ENCODE assay signal across 9 mouse cellular contexts in genomic region chr5:36958837-36959236, GRCm38 (mm10). TPM values are rescaled to one million over a fixed set of nuclear protein-coding genes. Genes with fewer than 3 reads are reported as not detected.
A peak's percentile ranks its signal among the peaks of the same experiment; 100 is the strongest.
DNase-seq lines count a peak whose midpoint lies in the region; ATAC-seq and TF ChIP-seq lines count a peak whose summit lies in the region.
"Had no signal": no experiment of that assay in that cellular context is flagged by ENCODE, and none has a peak within 500 bp of the region (broad histone marks: within the 10 kb centered on the region; RNA-seq: fewer than 3 reads in every experiment).

No protein-coding gene starts in this region.

- H3K27ac ChIP-seq in kidney, adult 2 months (ENCODE audit: insufficient read depth, low read depth, low read length): no peak overlapping the region
- H3K27ac ChIP-seq in kidney, embryonic 14.5 days (ENCODE audit: low read depth, low read length): no peak overlapping the region
- no peak overlapping the region for H3K27ac ChIP-seq in embryonic facial prominence, embryonic 14.5 days (replicated peaks; ENCODE audit: low read depth, low read length)
- no peak overlapping the region for H3K27ac ChIP-seq in hindbrain, embryonic 11.5 days (ENCODE audit: low read depth, low read length)
- H3K27ac ChIP-seq in stomach, postnatal 0 days (replicated peaks): no peak overlapping the region
- H3K27ac ChIP-seq: embryonic facial prominence, embryonic 13.5 days had no signal

- intact Hi-C loops in left cerebral cortex, postnatal 10 days (cut with DNase I): loop anchor here (2.0 to 5.0 kb wide), 3 partner anchors 42 to 148 kb away; no protein-coding TSS in a partner anchor

- TF ChIP-seq CTCF in kidney, adult 2 months (conservative IDR thresholded peaks at IDR 0.05; ENCODE audit: insufficient read depth, insufficient read length, low read depth, low read length): peak; percentile 84
- peak; percentile 83 for TF ChIP-seq CTCF in stomach, postnatal 0 days (IDR thresholded peaks at IDR 0.05; ENCODE audit: low read depth)

- 29% methylated on average over 5 of the region's 5 CpGs for WGBS in kidney, adult 2 months
- 31% methylated on average over 5 of the region's 5 CpGs for WGBS in kidney, embryonic 14.5 days
- 29% methylated on average over 5 of the region's 5 CpGs for WGBS in embryonic facial prominence, embryonic 14.5 days
- WGBS in hindbrain, embryonic 11.5 days: 39% methylated on average over 5 of the region's 5 CpGs
- 33% methylated on average over 5 of the region's 5 CpGs for WGBS in stomach, postnatal 0 days

- TF ChIP-seq POLR2A in kidney, adult 2 months (IDR thresholded peaks at IDR 0.05; ENCODE audit: low read depth, low read length): no peak

- no peak overlapping the region for H3K9ac ChIP-seq in kidney, embryonic 14.5 days (ENCODE audit: low read depth, low read length)
- no peak overlapping the region for H3K9ac ChIP-seq in embryonic facial prominence, embryonic 14.5 days (ENCODE audit: low read depth, low read length)
- no peak overlapping the region for H3K9ac ChIP-seq in hindbrain, embryonic 11.5 days (ENCODE audit: low read depth, low read length)
- no peak overlapping the region for H3K9ac ChIP-seq in stomach, postnatal 0 days (ENCODE audit: low read length)
- H3K9ac ChIP-seq: embryonic facial prominence, embryonic 13.5 days had no signal

- no peaks in the 10 kb centered on the region for H3K4me1 ChIP-seq in kidney, adult 2 months (ENCODE audit: control insufficient read depth, insufficient read depth, low read length)
- no peaks in the 10 kb centered on the region for H3K4me1 ChIP-seq in kidney, embryonic 14.5 days (ENCODE audit: control insufficient read depth, insufficient read depth, low read length)
- no peaks in the 10 kb centered on the region for H3K4me1 ChIP-seq in embryonic facial prominence, embryonic 14.5 days (ENCODE audit: control insufficient read depth, insufficient read depth, low read length)
- no peaks in the 10 kb centered on the region; the same call in 1 of the 2 replicates for H3K4me1 ChIP-seq in hindbrain, embryonic 11.5 days (replicated peaks; ENCODE audit: control insufficient read depth, insufficient read depth, low read length)
- no peaks in the 10 kb centered on the region for H3K4me1 ChIP-seq in stomach, postnatal 0 days (replicated peaks; ENCODE audit: control insufficient read depth, insufficient read depth)
- H3K4me1 ChIP-seq: embryonic facial prominence, embryonic 13.5 days had no signal

- no peak overlapping the region for H3K4me2 ChIP-seq in kidney, embryonic 14.5 days (replicated peaks; ENCODE audit: low read depth, low read length)
- no peak overlapping the region for H3K4me2 ChIP-seq in embryonic facial prominence, embryonic 14.5 days (ENCODE audit: low read depth, low read length)
- H3K4me2 ChIP-seq in hindbrain, embryonic 11.5 days (replicated peaks; ENCODE audit: low read depth, low read length): no peak overlapping the region
- no peak overlapping the region for H3K4me2 ChIP-seq in stomach, postnatal 0 days (replicated peaks; ENCODE audit: low read depth)
- H3K4me2 ChIP-seq: embryonic facial prominence, embryonic 13.5 days had no signal

- H3K4me3 ChIP-seq in kidney, adult 2 months (ENCODE audit: insufficient read depth, low read depth, low read length): no peak overlapping the region
- no peak overlapping the region for H3K4me3 ChIP-seq in kidney, embryonic 14.5 days (ENCODE audit: low read length)
- H3K4me3 ChIP-seq in embryonic facial prominence, embryonic 14.5 days (ENCODE audit: low read depth, low read length): no peak overlapping the region
- H3K4me3 ChIP-seq in hindbrain, embryonic 11.5 days (ENCODE audit: low read depth, low read length): no peak overlapping the region
- no peak overlapping the region for H3K4me3 ChIP-seq in stomach, postnatal 0 days (ENCODE audit: low read depth, low read length)
- H3K4me3 ChIP-seq: embryonic facial prominence, embryonic 13.5 days had no signal

- H3K36me3 ChIP-seq in kidney, adult 2 months (ENCODE audit: control insufficient read depth, insufficient read depth, low read length): no peaks in the 10 kb centered on the region
- H3K36me3 ChIP-seq in kidney, embryonic 14.5 days (ENCODE audit: control insufficient read depth, insufficient read depth, low read length): no peaks in the 10 kb centered on the region
- H3K36me3 ChIP-seq in embryonic facial prominence, embryonic 14.5 days (ENCODE audit: control insufficient read depth, insufficient read depth, low read length): no peaks in the 10 kb centered on the region
- no peaks in the 10 kb centered on the region for H3K36me3 ChIP-seq in hindbrain, embryonic 11.5 days (ENCODE audit: control insufficient read depth, insufficient read depth, low read length)
- no peaks in the 10 kb centered on the region for H3K36me3 ChIP-seq in stomach, postnatal 0 days (ENCODE audit: control insufficient read depth, insufficient read depth, low read length)
- H3K36me3 ChIP-seq: embryonic facial prominence, embryonic 13.5 days had no signal

- H3K27me3 ChIP-seq in kidney, adult 2 months (replicated peaks; ENCODE audit: control insufficient read depth, insufficient read depth, low read length): no peaks in the 10 kb centered on the region
- H3K27me3 ChIP-seq in kidney, embryonic 14.5 days (ENCODE audit: control insufficient read depth, insufficient read depth, low read length): no peaks in the 10 kb centered on the region
- H3K27me3 ChIP-seq in embryonic facial prominence, embryonic 14.5 days (replicated peaks; ENCODE audit: control insufficient read depth, insufficient read depth, low read length): no peaks in the 10 kb centered on the region
- no peaks in the 10 kb centered on the region for H3K27me3 ChIP-seq in hindbrain, embryonic 11.5 days (ENCODE audit: control insufficient read depth, insufficient read depth, low read length)
- no peaks in the 10 kb centered on the region for H3K27me3 ChIP-seq in stomach, postnatal 0 days (ENCODE audit: control insufficient read depth, insufficient read depth, low read length)
- H3K27me3 ChIP-seq: embryonic facial prominence, embryonic 13.5 days had no signal

- ATAC-seq in kidney, embryonic 14.5 days (ENCODE audit: low FRiP score, low TSS enrichment): no peak
- no peak for ATAC-seq in embryonic facial prominence, embryonic 14.5 days (ENCODE audit: low read depth)
- ATAC-seq in hindbrain, embryonic 11.5 days (ENCODE audit: low FRiP score): no peak
- ATAC-seq in stomach, postnatal 0 days (ENCODE audit: low FRiP score, low TSS enrichment): peak; percentile 57

- no peak for TF ChIP-seq EP300 in stomach, postnatal 0 days (optimal IDR thresholded peaks at IDR 0.05)

- no peaks in the 10 kb centered on the region; the same call in 1 of the 2 replicates for H3K9me3 ChIP-seq in kidney, embryonic 14.5 days (ENCODE audit: control insufficient read depth, low read length)
- no peaks in the 10 kb centered on the region for H3K9me3 ChIP-seq in embryonic facial prominence, embryonic 14.5 days (ENCODE audit: control insufficient read depth, low read length)
- no peaks in the 10 kb centered on the region for H3K9me3 ChIP-seq in hindbrain, embryonic 11.5 days (ENCODE audit: control insufficient read depth, low read length)
- no peaks in the 10 kb centered on the region for H3K9me3 ChIP-seq in stomach, postnatal 0 days (ENCODE audit: control insufficient read depth, low read length)
- H3K9me3 ChIP-seq: embryonic facial prominence, embryonic 13.5 days had no signal

- DNase-seq in kidney, adult 2 months: peak; percentile 69
- DNase-seq in adrenal gland, adult 2 months: peak; percentile 69
- DNase-seq in embryonic facial prominence, embryonic 14.5 days (ENCODE audit: low spot score): peak; percentile 21
- DNase-seq in hindbrain, embryonic 11.5 days (ENCODE audit: low spot score): peak; percentile 80
- peak; percentile 67 to 79 for DNase-seq in left cerebral cortex, postnatal 10 days (ENCODE audit: extremely low spot score in 1 of 2, low spot score in 2 of 2)
- DNase-seq in neural tube, embryonic 10.5 days (ENCODE audit: extremely low spot score, low spot score): peak; percentile 75
- peak; percentile 74 for DNase-seq in stomach, postnatal 0 days (ENCODE audit: low spot score)

RNA-seq across cellular contexts. Expression of gene Wfs1, which starts 30.2 kb away (rescaled TPM):
- 18.8 and 20.0 TPM in 2 replicates for polyA plus RNA-seq in kidney, adult 2 months (2012; rRNA removed)
- polyA plus RNA-seq in kidney, embryonic 14.5 days (2014; fragmentation: Nextera tagmentation; extraction: Ambion mirVana): 12.9 and 20.9 TPM in 2 replicates
- total RNA-seq in adrenal gland, adult 2 months (2021): 100 to 1,000 TPM in 1 of 2 experiments, 10 to 100 TPM in 1; 32.6 to 122 TPM
- polyA plus RNA-seq in adrenal gland, adult 2 months (2012; rRNA removed): 39.2 and 91.2 TPM in 2 replicates
- polyA plus RNA-seq in embryonic facial prominence, embryonic 14.5 days (2014; fragmentation: Nextera tagmentation; extraction: Ambion mirVana): 13.3 and 13.5 TPM in 2 replicates
- 6.0 and 7.0 TPM in 2 replicates for polyA plus RNA-seq in hindbrain, embryonic 11.5 days (2014; fragmentation: Nextera tagmentation; extraction: Ambion mirVana)
- 10 to 100 TPM; 81.9 to 85.0 TPM for total RNA-seq in left cerebral cortex, postnatal 10 days (2021)
- polyA plus RNA-seq in stomach, postnatal 0 days (2015; fragmentation: Nextera tagmentation; extraction: Ambion mirVana): 7.6 and 8.5 TPM in 2 replicates

Comparison
In these comparisons a context has a peak if more than half of its experiments do, and no peak if none do; other contexts are left out.
1. DNase-seq: peak in every context shown above with its lines; median percentile 80 in hindbrain, embryonic 11.5 days; 75 in neural tube, embryonic 10.5 days; 74 in stomach, postnatal 0 days; 73 in left cerebral cortex, postnatal 10 days; 69 in kidney, adult 2 months; 69 in adrenal gland, adult 2 months; 21 in embryonic facial prominence, embryonic 14.5 days.